Mouse (Mus musculus): ENCODE data around the gene Zfand2a. TPM values are rescaled to one million over a fixed set of nuclear protein-coding genes. Genes with fewer than 3 reads are reported as not detected.

Zfand2a gene
- polyA plus RNA-seq, 1 experiment from 2014 or later: 9.1 TPM

Other genes starting within 250 kb of the Zfand2a start
- gene Get4, start 232.2 kb downstream of the Zfand2a start, polyA plus RNA-seq (2016; fragmentation: Nextera tagmentation; extraction: Ambion mirVana): 168 and 187 TPM in 2 replicates
- 0.37 and 0.53 TPM in 2 replicates for gene Adap1, start 158.9 kb downstream of the Zfand2a start, polyA plus RNA-seq (2016; fragmentation: Nextera tagmentation; extraction: Ambion mirVana)
- gene Cox19, start 133.1 kb downstream of the Zfand2a start, polyA plus RNA-seq (2016; fragmentation: Nextera tagmentation; extraction: Ambion mirVana): 123 and 134 TPM in 2 replicates
- gene Cyp2w1, start 131.9 kb downstream of the Zfand2a start, polyA plus RNA-seq (2016; fragmentation: Nextera tagmentation; extraction: Ambion mirVana): not detected in 2 replicates
- gene Gpr146, start 106.9 kb downstream of the Zfand2a start, polyA plus RNA-seq (2016; fragmentation: Nextera tagmentation; extraction: Ambion mirVana): 1.7 and 2.0 TPM in 2 replicates
- 0.32 and 0.39 TPM in 2 replicates for gene C130050O18Rik, start 79.3 kb downstream of the Zfand2a start, polyA plus RNA-seq (2016; fragmentation: Nextera tagmentation; extraction: Ambion mirVana)
- gene Gper1, start 61.4 kb downstream of the Zfand2a start, polyA plus RNA-seq (2016; fragmentation: Nextera tagmentation; extraction: Ambion mirVana): 0.77 and 2.5 TPM in 2 replicates
- gene 3110082I17Rik, start 24.0 kb downstream of the Zfand2a start, polyA plus RNA-seq (2016; fragmentation: Nextera tagmentation; extraction: Ambion mirVana): 56.6 and 64.7 TPM in 2 replicates
- gene Uncx, start 58.9 kb upstream of the Zfand2a start, polyA plus RNA-seq (2016; fragmentation: Nextera tagmentation; extraction: Ambion mirVana): 18.8 and 36.7 TPM in 2 replicates